In genomic region chr13:24617076-24617798, GRCm38 (mm10) we compare ENCODE assay signal across 11 mouse cellular contexts. TPM values are rescaled to one million over a fixed set of nuclear protein-coding genes. Genes with fewer than 3 reads are reported as not detected.
DNase-seq lines count a peak whose midpoint lies in the region; ATAC-seq and TF ChIP-seq lines count a peak whose summit lies in the region.
"Had no signal": no experiment of that assay in that cellular context is flagged by ENCODE, and none has a peak within 500 bp of the region (broad histone marks: within the 10 kb centered on the region; RNA-seq: fewer than 3 reads in every experiment).

No protein-coding gene starts in this region.

- H3K27ac ChIP-seq in forebrain, embryonic 10.5 days = 0 out of 2 replicates have a peak overlapping the region, but pooled peaks have one; percentile 42
- no peak overlapping the region for H3K27ac ChIP-seq in forebrain, embryonic 16.5 days (ENCODE audit: low read length)
- peak overlapping the region; percentile 52; the same call in 1 of the 2 replicates for H3K27ac ChIP-seq in kidney, embryonic 14.5 days (ENCODE audit: low read depth, low read length)
- H3K27ac ChIP-seq in midbrain, embryonic 11.5 days (ENCODE audit: low read depth, low read length) = no peak overlapping the region
- no peak overlapping the region for H3K27ac ChIP-seq in midbrain, embryonic 13.5 days
- peak overlapping the region; percentile 49; the same call in 1 of the 2 replicates for H3K27ac ChIP-seq in small intestine, adult 2 months (ENCODE audit: insufficient read depth, low read depth, low read length)

- H3K9ac ChIP-seq in forebrain, embryonic 16.5 days (replicated peaks; ENCODE audit: low read depth, low read length) = no peak overlapping the region
- H3K9ac ChIP-seq in kidney, embryonic 14.5 days (ENCODE audit: low read depth, low read length) = no peak overlapping the region
- H3K9ac ChIP-seq in midbrain, embryonic 11.5 days (ENCODE audit: low read length) = no peak overlapping the region
- no peak overlapping the region for H3K9ac ChIP-seq in midbrain, embryonic 13.5 days (replicated peaks)

- no peaks in the 10 kb centered on the region for H3K36me3 ChIP-seq in forebrain, embryonic 10.5 days (replicated peaks)
- no peaks in the 10 kb centered on the region for H3K36me3 ChIP-seq in forebrain, embryonic 16.5 days (ENCODE audit: control insufficient read depth, insufficient read depth)
- H3K36me3 ChIP-seq in kidney, embryonic 14.5 days (ENCODE audit: control insufficient read depth, insufficient read depth, low read length) = no peaks in the 10 kb centered on the region
- no peaks in the 10 kb centered on the region for H3K36me3 ChIP-seq in midbrain, embryonic 11.5 days (ENCODE audit: control insufficient read depth, insufficient read depth, low read length)
- no peaks in the 10 kb centered on the region for H3K36me3 ChIP-seq in midbrain, embryonic 13.5 days
- no peaks in the 10 kb centered on the region for H3K36me3 ChIP-seq in small intestine, adult 2 months (ENCODE audit: control insufficient read depth, insufficient read depth, low read length)

- 68% methylated on average over 6 of the region's 6 CpGs for WGBS in forebrain, embryonic 10.5 days
- WGBS in forebrain, embryonic 16.5 days = 69% methylated on average over 6 of the region's 6 CpGs
- WGBS in kidney, embryonic 14.5 days = 53% methylated on average over 6 of the region's 6 CpGs
- 60% methylated on average over 6 of the region's 6 CpGs for WGBS in midbrain, embryonic 11.5 days
- WGBS in midbrain, embryonic 13.5 days = 47% methylated on average over 6 of the region's 6 CpGs
- WGBS in small intestine, adult 2 months = 66% methylated on average over 6 of the region's 6 CpGs

- no peak for DNase-seq in forebrain, embryonic 10.5 days (ENCODE audit: extremely low spot score, low spot score)
- no peak for DNase-seq in kidney, adult 8-10 months
- peak; percentile 81 for DNase-seq in midbrain, embryonic 11.5 days (ENCODE audit: low spot score, missing footprints)
- no peak for DNase-seq in right cerebral cortex, postnatal 10 days (ENCODE audit: low spot score in 2 of 2)
- DNase-seq: cerebellum, postnatal 10 days; kidney, postnatal 4 days had no signal

- H3K4me3 ChIP-seq in forebrain, embryonic 10.5 days = no peak overlapping the region
- H3K4me3 ChIP-seq in forebrain, embryonic 16.5 days (replicated peaks; ENCODE audit: low read length) = no peak overlapping the region
- H3K4me3 ChIP-seq in kidney, embryonic 14.5 days (ENCODE audit: low read length) = no peak overlapping the region
- no peak overlapping the region for H3K4me3 ChIP-seq in midbrain, embryonic 11.5 days (ENCODE audit: low read depth, low read length)
- no peak overlapping the region for H3K4me3 ChIP-seq in midbrain, embryonic 13.5 days (replicated peaks)
- H3K4me3 ChIP-seq in small intestine, adult 2 months (ENCODE audit: low read depth, low read length) = no peak overlapping the region

- H3K27me3 ChIP-seq in forebrain, embryonic 10.5 days (ENCODE audit: poor library complexity, severe bottlenecking) = no peaks in the 10 kb centered on the region
- no peaks in the 10 kb centered on the region for H3K27me3 ChIP-seq in forebrain, embryonic 16.5 days (replicated peaks; ENCODE audit: control insufficient read depth, insufficient read depth, low read length)
- no peaks in the 10 kb centered on the region for H3K27me3 ChIP-seq in kidney, embryonic 14.5 days (ENCODE audit: control insufficient read depth, insufficient read depth, low read length)
- H3K27me3 ChIP-seq in midbrain, embryonic 11.5 days (ENCODE audit: control insufficient read depth, insufficient read depth, low read length) = no peaks in the 10 kb centered on the region
- no peaks in the 10 kb centered on the region for H3K27me3 ChIP-seq in midbrain, embryonic 13.5 days
- no peaks in the 10 kb centered on the region for H3K27me3 ChIP-seq in small intestine, adult 2 months (ENCODE audit: control insufficient read depth, insufficient read depth, low read length)

- TF ChIP-seq POLR2A in small intestine, adult 2 months (IDR thresholded peaks at IDR 0.05; ENCODE audit: low read depth, low read length) = no peak

- no peak for TF ChIP-seq CTCF in small intestine, adult 2 months (IDR thresholded peaks at IDR 0.05; ENCODE audit: extremely low read depth, insufficient read length, insufficient replicate concordance, low read depth, low read length)

- H3K4me2 ChIP-seq in forebrain, embryonic 16.5 days (ENCODE audit: low read length) = no peak overlapping the region
- H3K4me2 ChIP-seq in kidney, embryonic 14.5 days (replicated peaks; ENCODE audit: low read depth, low read length) = no peak overlapping the region
- no peak overlapping the region for H3K4me2 ChIP-seq in midbrain, embryonic 11.5 days
- H3K4me2 ChIP-seq in midbrain, embryonic 13.5 days (replicated peaks) = no peak overlapping the region

- H3K9me3 ChIP-seq in forebrain, embryonic 10.5 days = no peaks in the 10 kb centered on the region
- H3K9me3 ChIP-seq in forebrain, embryonic 16.5 days (ENCODE audit: control insufficient read depth, low read length) = no peaks in the 10 kb centered on the region
- H3K9me3 ChIP-seq in kidney, embryonic 14.5 days (ENCODE audit: control insufficient read depth, low read length) = no peaks in the 10 kb centered on the region
- H3K9me3 ChIP-seq in midbrain, embryonic 11.5 days (ENCODE audit: control insufficient read depth, low read length) = no peaks in the 10 kb centered on the region
- H3K9me3 ChIP-seq in midbrain, embryonic 13.5 days = no peaks in the 10 kb centered on the region

- ATAC-seq in forebrain, embryonic 16.5 days = no peak
- no peak for ATAC-seq in kidney, embryonic 14.5 days (ENCODE audit: low FRiP score, low TSS enrichment)
- ATAC-seq in midbrain, embryonic 11.5 days (ENCODE audit: low FRiP score) = no peak
- ATAC-seq in midbrain, embryonic 13.5 days = no peak
- ATAC-seq: lung, postnatal 0 days had no signal

- peaks cover 15% of the 10 kb centered on the region for H3K4me1 ChIP-seq in forebrain, embryonic 10.5 days
- H3K4me1 ChIP-seq in forebrain, embryonic 16.5 days (replicated peaks; ENCODE audit: control insufficient read depth, insufficient read depth, low read length) = no peaks in the 10 kb centered on the region
- peaks cover 28% of the 10 kb centered on the region for H3K4me1 ChIP-seq in kidney, embryonic 14.5 days (ENCODE audit: control insufficient read depth, insufficient read depth, low read length)
- no peaks in the 10 kb centered on the region; the same call in 1 of the 2 replicates for H3K4me1 ChIP-seq in midbrain, embryonic 11.5 days (ENCODE audit: control insufficient read depth, insufficient read depth, low read length)
- peaks cover 10% of the 10 kb centered on the region for H3K4me1 ChIP-seq in midbrain, embryonic 13.5 days (replicated peaks)
- no peaks in the 10 kb centered on the region; the same call in 1 of the 2 replicates for H3K4me1 ChIP-seq in small intestine, adult 2 months (ENCODE audit: control insufficient read depth, insufficient read depth, insufficient read length, low read length)

RNA-seq across cellular contexts. Expression of gene Ripor2, which starts 35.2 kb away (rescaled TPM):
- polyA plus RNA-seq in forebrain, embryonic 10.5 days (2016; fragmentation: Nextera tagmentation; extraction: Ambion mirVana) = 1.5 and 2.2 TPM in 2 replicates
- polyA plus RNA-seq in forebrain, embryonic 16.5 days (2015; fragmentation: Nextera tagmentation; extraction: Ambion mirVana) = 23.4 and 33.8 TPM in 2 replicates
- polyA plus RNA-seq in kidney, embryonic 14.5 days (2014; fragmentation: Nextera tagmentation; extraction: Ambion mirVana) = 2.4 and 3.1 TPM in 2 replicates
- 9.2 and 11.1 TPM in 2 replicates for polyA plus RNA-seq in midbrain, embryonic 11.5 days (2014; fragmentation: Nextera tagmentation; extraction: Ambion mirVana)
- 22.3 and 29.1 TPM in 2 replicates for polyA plus RNA-seq in midbrain, embryonic 13.5 days (2015; fragmentation: Nextera tagmentation; extraction: Ambion mirVana)
- polyA plus RNA-seq in small intestine, adult 2 months (2012; rRNA removed) = 0.86 and 2.0 TPM in 2 replicates

Comparison
In these comparisons a context has a peak if more than half of its experiments do, and no peak if none do; other contexts are left out.
1. H3K27ac ChIP-seq: peak in forebrain, embryonic 10.5 days (single experiment), kidney, embryonic 14.5 days (single experiment) and small intestine, adult 2 months (single experiment); none in forebrain, embryonic 16.5 days (single experiment), midbrain, embryonic 11.5 days (single experiment) and midbrain, embryonic 13.5 days (single experiment).